Mouse (Mus musculus): ENCODE measurements around the gene Kif15.

DNA sequence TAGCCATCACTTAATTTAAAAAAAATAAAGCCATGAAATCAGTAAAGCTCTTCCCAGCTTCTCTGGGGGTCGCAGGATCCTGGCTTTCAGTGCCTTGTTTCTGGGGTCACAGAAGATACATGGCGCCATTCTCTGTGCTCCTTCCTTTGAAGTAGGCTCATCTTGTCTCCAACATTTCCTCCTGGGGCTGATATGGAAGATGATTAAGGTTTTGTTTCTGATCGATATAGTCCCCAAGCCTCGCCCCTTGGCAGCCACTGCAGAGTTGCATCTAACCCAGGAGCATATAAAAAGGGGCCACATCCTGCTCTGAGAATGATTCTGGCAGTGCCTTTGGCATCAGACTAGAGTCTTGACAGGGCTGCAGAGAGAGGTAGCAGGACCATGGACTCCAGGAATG, 83.6 kb downstream of the Kif15 start, which contains the start of gene Tgm4:
- TF ChIP-seq CTCF (IDR thresholded peaks at IDR 0.05; ENCODE audit: control insufficient read depth, insufficient read depth, low read length) (no peak), POLR2A (IDR thresholded peaks at IDR 0.05; ENCODE audit: borderline replicate concordance, control insufficient read depth, low read depth, low read length) (no peak)
